Mouse (Mus musculus): ENCODE results near the gene Gm13083. TPM values are rescaled to one million over a fixed set of nuclear protein-coding genes. Genes with fewer than 3 reads are reported as not detected.
"Not testable (repeated sequence)": the region's sequence is repeated elsewhere in the genome, so short reads cannot be mapped to it uniquely, and the experiment has no call there.

Gm13083 gene
- not detected in 2 replicates for polyA plus RNA-seq (2014; fragmentation: Nextera tagmentation; extraction: Ambion mirVana)

GRCm38 (mm10) chr4:143614703-143615102 lies at the start of gene Gm13083:
Gm13083 (plus strand) TSS chr4:143615003.
- not testable (repeated sequence) for ATAC-seq (replicated peaks; ENCODE audit: insufficient number of reproducible peaks, low FRiP score, low TSS enrichment, low read depth); DNase-seq (ENCODE audit: low spot score)

GRCm38 (mm10) chr4:143611927-143612326 lies 2.9 kb upstream of the Gm13083 start:
- H3K27me3 ChIP-seq (ENCODE audit: control insufficient read depth, insufficient read depth, low read length); H3K9ac ChIP-seq (replicated peaks; ENCODE audit: low read length); H3K4me2 ChIP-seq (ENCODE audit: low read depth, low read length); H3K36me3 ChIP-seq (replicated peaks; ENCODE audit: control insufficient read depth, insufficient read depth, low read depth, low read length); H3K4me1 ChIP-seq (ENCODE audit: control insufficient read depth, insufficient read depth, low read length); ATAC-seq (replicated peaks; ENCODE audit: insufficient number of reproducible peaks, low FRiP score, low TSS enrichment, low read depth); H3K4me3 ChIP-seq (ENCODE audit: low read depth, low read length); DNase-seq (ENCODE audit: low spot score); H3K27ac ChIP-seq (replicated peaks; ENCODE audit: low read depth, low read length); H3K9me3 ChIP-seq (replicated peaks; ENCODE audit: control insufficient read depth, low read length): not testable (repeated sequence)
- 92% methylated on average over 9 of the region's 9 CpGs for WGBS

More at GRCm38 (mm10) chr4:143614703-143615102, at the start of gene Gm13083:
- H3K4me2 ChIP-seq (ENCODE audit: low read depth, low read length); H3K4me3 ChIP-seq (ENCODE audit: low read depth, low read length); H3K27ac ChIP-seq (replicated peaks; ENCODE audit: low read depth, low read length); H3K9ac ChIP-seq (replicated peaks; ENCODE audit: low read length); H3K9me3 ChIP-seq (replicated peaks; ENCODE audit: control insufficient read depth, low read length); H3K4me1 ChIP-seq (ENCODE audit: control insufficient read depth, insufficient read depth, low read length); H3K36me3 ChIP-seq (replicated peaks; ENCODE audit: control insufficient read depth, insufficient read depth, low read depth, low read length); H3K27me3 ChIP-seq (ENCODE audit: control insufficient read depth, insufficient read depth, low read length): not testable (repeated sequence)

- H3K36me3 ChIP-seq (replicated peaks; ENCODE audit: control insufficient read depth, insufficient read depth, low read depth, low read length); H3K27ac ChIP-seq (replicated peaks; ENCODE audit: low read depth, low read length); H3K9me3 ChIP-seq (replicated peaks; ENCODE audit: control insufficient read depth, low read length); H3K4me1 ChIP-seq (ENCODE audit: control insufficient read depth, insufficient read depth, low read length); H3K4me2 ChIP-seq (ENCODE audit: low read depth, low read length); H3K9ac ChIP-seq (replicated peaks; ENCODE audit: low read length); H3K27me3 ChIP-seq (ENCODE audit: control insufficient read depth, insufficient read depth, low read length); H3K4me3 ChIP-seq (ENCODE audit: low read depth, low read length); DNase-seq (ENCODE audit: low spot score); ATAC-seq (replicated peaks; ENCODE audit: insufficient number of reproducible peaks, low FRiP score, low TSS enrichment, low read depth): not testable (repeated sequence)
- WGBS, result 78% methylated on average over 4 of the region's 4 CpGs
Measured at GRCm38 (mm10) chr4:143618101-143618500, 3.3 kb downstream of the Gm13083 start.

DNA sequence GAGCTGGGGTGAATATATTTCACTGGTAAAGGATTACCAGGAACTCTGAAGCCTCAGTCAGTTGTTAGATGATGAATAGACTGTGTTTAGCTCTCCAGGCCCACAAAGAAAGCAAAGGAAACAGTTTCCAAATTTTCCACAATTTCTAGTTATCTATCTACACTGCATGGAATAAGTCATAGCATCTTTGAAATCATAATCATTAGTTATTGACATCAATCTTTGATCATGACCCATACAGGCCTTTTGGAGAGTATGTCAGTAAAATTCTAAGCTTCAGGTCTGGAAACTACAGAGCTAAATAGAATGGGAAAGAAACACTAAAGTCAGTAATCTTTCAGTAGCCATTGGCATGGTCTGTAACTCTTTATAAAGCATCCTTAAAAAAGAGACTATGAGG lies 42.3 kb downstream of the Gm13083 start, which contains the start of gene Gm13088:
Gm13088 (minus strand) TSS at position 101 of the 400 bp plus-strand sequence.
- not testable (repeated sequence) for H3K9ac ChIP-seq (replicated peaks; ENCODE audit: low read length); H3K4me2 ChIP-seq (ENCODE audit: low read depth, low read length); H3K4me1 ChIP-seq (ENCODE audit: control insufficient read depth, insufficient read depth, low read length); H3K9me3 ChIP-seq (replicated peaks; ENCODE audit: control insufficient read depth, low read length); ATAC-seq (replicated peaks; ENCODE audit: insufficient number of reproducible peaks, low FRiP score, low TSS enrichment, low read depth); H3K27ac ChIP-seq (replicated peaks; ENCODE audit: low read depth, low read length); DNase-seq (ENCODE audit: low spot score); H3K36me3 ChIP-seq (replicated peaks; ENCODE audit: control insufficient read depth, insufficient read depth, low read depth, low read length); H3K4me3 ChIP-seq (ENCODE audit: low read depth, low read length); H3K27me3 ChIP-seq (ENCODE audit: control insufficient read depth, insufficient read depth, low read length)

Other genes starting within 250 kb of the Gm13083 start
- not detected in 2 replicates for gene Pramel1, start 220.6 kb upstream of the Gm13083 start, polyA plus RNA-seq (2014; fragmentation: Nextera tagmentation; extraction: Ambion mirVana)
- 18.7 and 19.0 TPM in 2 replicates for gene Pramef8, start 202.6 kb upstream of the Gm13083 start, polyA plus RNA-seq (2014; fragmentation: Nextera tagmentation; extraction: Ambion mirVana)
- gene Oog4, start 164.7 kb upstream of the Gm13083 start, polyA plus RNA-seq (2014; fragmentation: Nextera tagmentation; extraction: Ambion mirVana), result not detected in 2 replicates
- not detected in 2 replicates for gene Gm13043, start 103.7 kb upstream of the Gm13083 start, polyA plus RNA-seq (2014; fragmentation: Nextera tagmentation; extraction: Ambion mirVana)
- not detected in 2 replicates for gene Gm13040, start 79.0 kb upstream of the Gm13083 start, polyA plus RNA-seq (2014; fragmentation: Nextera tagmentation; extraction: Ambion mirVana)
- not detected in 2 replicates for gene BC080695, start 63.3 kb upstream of the Gm13083 start, polyA plus RNA-seq (2014; fragmentation: Nextera tagmentation; extraction: Ambion mirVana)
- gene Gm13057, start 63.3 kb upstream of the Gm13083 start, polyA plus RNA-seq (2014; fragmentation: Nextera tagmentation; extraction: Ambion mirVana), result not detected in 2 replicates
- gene Gm13088, start 42.2 kb downstream of the Gm13083 start, polyA plus RNA-seq (2014; fragmentation: Nextera tagmentation; extraction: Ambion mirVana), result not detected in 2 replicates
- not detected in 2 replicates for gene Gm13089, start 87.7 kb downstream of the Gm13083 start, polyA plus RNA-seq (2014; fragmentation: Nextera tagmentation; extraction: Ambion mirVana)
- not detected in 2 replicates for gene Gm13078, start 104.5 kb downstream of the Gm13083 start, polyA plus RNA-seq (2014; fragmentation: Nextera tagmentation; extraction: Ambion mirVana)
- gene Gm13023, start 174.3 kb downstream of the Gm13083 start, polyA plus RNA-seq (2014; fragmentation: Nextera tagmentation; extraction: Ambion mirVana), result not detected in 2 replicates
- gene Gm13084, start 201.1 kb downstream of the Gm13083 start, polyA plus RNA-seq (2014; fragmentation: Nextera tagmentation; extraction: Ambion mirVana), result not detected in 2 replicates
- not detected in 2 replicates for gene Gm13103, start 231.5 kb downstream of the Gm13083 start, polyA plus RNA-seq (2014; fragmentation: Nextera tagmentation; extraction: Ambion mirVana)

Measured in embryonic facial prominence, embryonic 11.5 days (tissue).